Mouse (Mus musculus) embryonic facial prominence, embryonic 14.5 days (tissue): ENCODE data around the gene Smim24. TPM values are rescaled to one million over a fixed set of nuclear protein-coding genes. Genes with fewer than 3 reads are reported as not detected.

Experiments
- ATAC-seq: fragments of 200-750 bp; cut with Nextera tagmentation; 2 replicates; pipeline ENCODE4 v1.8.0; 2017; ENCODE audit warnings: low read depth, moderate number of reproducible peaks, moderate TSS enrichment
- DNase-seq: peaks from one replicate; pipeline ENCODE4 v3.0.0-alpha.2; 2015; ENCODE audit warnings: low spot score
- H3K27ac ChIP-seq: fragments of 300-500 bp; sonication (generic); replicated peaks from 2 replicates; pipeline ENCODE4 v1.5.1; 2014; ENCODE audit warnings: low read depth, mild to moderate bottlenecking, low read length, moderate library complexity
- H3K27me3 ChIP-seq: fragments of 300-500 bp; sonication (generic); replicated peaks from 2 replicates; pipeline ENCODE4 v1.6.1; 2014; ENCODE audit warnings: low read length; ENCODE audit not compliant: control insufficient read depth, insufficient read depth
- H3K36me3 ChIP-seq: fragments of 300-500 bp; sonication (generic); 2 replicates; pipeline ENCODE4 v1.6.1; 2014; ENCODE audit warnings: low read length, mixed read lengths; ENCODE audit not compliant: control insufficient read depth, insufficient read depth
- H3K4me1 ChIP-seq: fragments of 300-500 bp; sonication (generic); 2 replicates; pipeline ENCODE4 v1.6.1; 2014; ENCODE audit warnings: antibody characterized with exemption, low read length; ENCODE audit not compliant: control insufficient read depth, insufficient read depth
- H3K4me2 ChIP-seq: fragments of 300-500 bp; sonication (generic); 2 replicates; pipeline ENCODE4 v1.6.1; 2014; ENCODE audit warnings: low read depth, mild to moderate bottlenecking, low read length, moderate library complexity, mixed read lengths
- H3K4me3 ChIP-seq: fragments of 300-500 bp; sonication (generic); 2 replicates; pipeline ENCODE4 v1.5.1; 2014; ENCODE audit warnings: low read depth, mild to moderate bottlenecking, low read length
- H3K9ac ChIP-seq: fragments of 300-500 bp; sonication (generic); 2 replicates; pipeline ENCODE4 v1.6.1; 2014; ENCODE audit warnings: low read depth, mild to moderate bottlenecking, low read length, moderate library complexity, mixed read lengths
- H3K9me3 ChIP-seq: fragments of 300-500 bp; sonication (generic); 2 replicates; pipeline ENCODE4 v1.6.1; 2016; ENCODE audit warnings: low read length; ENCODE audit not compliant: control insufficient read depth
- WGBS: fragments of 180-500 bp; shearing (Covaris S2); extraction: QIAGEN DNeasy Blood & Tissue Kit; methylation state at CpG from one replicate; pipeline ENCODE4 v1.1.7; 2014; 5-methylcytosine and 5-hydroxymethylcytosine counted together
- polyA plus RNA-seq: library from polyadenylated mRNA; unstranded; fragments of >200 nt; fragmentation: Nextera tagmentation; extraction: Ambion mirVana; gene quantifications from 2 replicates; pipeline ENCODE4 v1.2.1, GENCODE M21; 2014

Gene Smim24
- polyA plus RNA-seq, 1 experiment from 2014 or later, result 3.9 TPM

DNA sequence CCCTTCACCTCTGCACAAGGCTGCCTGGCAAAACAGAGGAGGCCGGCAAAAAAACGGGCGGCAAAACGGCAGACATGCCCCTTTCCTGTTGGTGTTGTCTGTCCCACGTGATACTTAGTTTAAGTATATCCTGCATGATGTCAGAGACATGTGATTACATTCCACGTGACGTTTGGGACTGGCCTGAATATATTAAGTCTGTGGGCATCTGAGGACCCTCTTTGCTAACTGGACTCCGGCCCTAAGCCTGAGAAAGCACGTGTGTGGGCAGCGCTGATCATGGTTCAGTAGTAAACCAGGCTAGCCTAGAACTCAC, 8.3 kb downstream of the Smim24 start:
- Histone ChIP-seq H3K36me3 (peaks cover 83% of the 10 kb centered on the region), H3K4me2 (peak overlapping the region; percentile 23; the same call in 1 of the 2 replicates), H3K9ac (0 out of 2 replicates have a peak overlapping the region, but pooled peaks have one; percentile 21), H3K9me3 (no peaks in the 10 kb centered on the region), H3K27ac (peak overlapping the region; percentile 82), H3K27me3 (no peaks in the 10 kb centered on the region), H3K4me3 (no peak overlapping the region), H3K4me1 (peaks cover 23% of the 10 kb centered on the region)
- WGBS, result 39% methylated on average over 10 of the region's 10 CpGs
- DNase-seq (no peak), ATAC-seq (no peak)

GRCm38 (mm10) chr10:81401521-81402226, 8.8 kb downstream of the Smim24 start:
- H3K4me1 ChIP-seq, result peaks cover 24% of the 10 kb centered on the region

GRCm38 (mm10) chr10:81402227-81402765, 9.4 kb downstream of the Smim24 start:
- ATAC-seq (no peak), DNase-seq (no peak)
- 20% methylated on average over 7 of the region's 7 CpGs for WGBS
- Histone ChIP-seq H3K36me3 (peaks cover 84% of the 10 kb centered on the region), H3K9me3 (no peaks in the 10 kb centered on the region), H3K4me3 (no peak overlapping the region), H3K27ac (peak overlapping the region; percentile 82), H3K9ac (0 out of 2 replicates have a peak overlapping the region, but pooled peaks have one; percentile 47), H3K4me2 (peak overlapping the region; percentile 23), H3K4me1 (peaks cover 30% of the 10 kb centered on the region), H3K27me3 (no peaks in the 10 kb centered on the region)

More at GRCm38 (mm10) chr10:81401521-81402226, 8.8 kb downstream of the Smim24 start:
- Histone ChIP-seq H3K27me3 (no peaks in the 10 kb centered on the region), H3K4me3 (no peak overlapping the region; the same call in 1 of the 2 replicates), H3K4me2 (peak overlapping the region; percentile 23), H3K9ac (0 out of 2 replicates have a peak overlapping the region, but pooled peaks have one; percentile 47), H3K27ac (peak overlapping the region; percentile 82), H3K36me3 (peaks cover 84% of the 10 kb centered on the region), H3K9me3 (no peaks in the 10 kb centered on the region)
- 7% methylated on average over 18 of the region's 18 CpGs for WGBS
- ATAC-seq, result peak; percentile 90
- peak; percentile 96 for DNase-seq

- 67% methylated on average over 10 of the region's 10 CpGs for WGBS
- Histone ChIP-seq H3K36me3 (peaks cover 85% of the 10 kb centered on the region), H3K4me2 (no peak overlapping the region), H3K27me3 (no peaks in the 10 kb centered on the region), H3K9me3 (no peaks in the 10 kb centered on the region), H3K4me1 (peaks cover 42% of the 10 kb centered on the region), H3K9ac (peak overlapping the region; percentile 47; the same call in 1 of the 2 replicates), H3K4me3 (no peak overlapping the region), H3K27ac (peak overlapping the region; percentile 82)
- ATAC-seq, result no peak
- DNase-seq, result no peak
These were observed 10.7 kb downstream of the Smim24 start for GRCm38 (mm10) chr10:81403511-81403910.

DNA sequence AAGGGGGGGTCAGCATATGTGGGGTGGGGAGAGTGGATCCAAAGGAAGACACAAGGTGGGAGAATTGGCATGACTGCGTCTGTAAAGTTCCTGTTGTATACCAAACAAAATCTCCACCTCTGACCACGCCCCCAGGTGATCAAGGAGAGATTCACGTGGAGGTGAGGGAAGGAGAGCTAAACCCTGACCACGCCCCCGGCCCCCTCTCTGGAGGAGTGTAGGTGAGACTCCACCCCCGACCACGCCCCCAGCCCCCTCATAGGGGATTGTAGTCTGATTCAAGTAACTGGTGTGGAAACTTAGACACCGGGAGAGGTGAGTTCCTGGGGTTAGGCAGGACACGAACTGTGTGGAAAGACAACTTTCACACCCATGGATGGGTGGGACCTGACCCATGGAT, 11.2 kb downstream of the Smim24 start:
- Histone ChIP-seq H3K9ac (no peak overlapping the region), H3K4me1 (peaks cover 46% of the 10 kb centered on the region), H3K36me3 (peaks cover 87% of the 10 kb centered on the region), H3K27ac (no peak overlapping the region), H3K9me3 (no peaks in the 10 kb centered on the region), H3K4me3 (no peak overlapping the region), H3K27me3 (no peaks in the 10 kb centered on the region), H3K4me2 (no peak overlapping the region)
- WGBS, result 30% methylated on average over 6 of the region's 9 CpGs
- no peak for ATAC-seq
- DNase-seq, result no peak

GRCm38 (mm10) chr10:81404720-81405119, 11.9 kb downstream of the Smim24 start:
- Histone ChIP-seq H3K9me3 (no peaks in the 10 kb centered on the region), H3K4me3 (no peak overlapping the region), H3K9ac (no peak overlapping the region), H3K27me3 (no peaks in the 10 kb centered on the region), H3K4me2 (no peak overlapping the region), H3K36me3 (peaks cover 80% of the 10 kb centered on the region), H3K27ac (no peak overlapping the region), H3K4me1 (peaks cover 51% of the 10 kb centered on the region)
- no peak for DNase-seq
- no peak for ATAC-seq
- 60% methylated on average over 16 of the region's 18 CpGs for WGBS

DNA sequence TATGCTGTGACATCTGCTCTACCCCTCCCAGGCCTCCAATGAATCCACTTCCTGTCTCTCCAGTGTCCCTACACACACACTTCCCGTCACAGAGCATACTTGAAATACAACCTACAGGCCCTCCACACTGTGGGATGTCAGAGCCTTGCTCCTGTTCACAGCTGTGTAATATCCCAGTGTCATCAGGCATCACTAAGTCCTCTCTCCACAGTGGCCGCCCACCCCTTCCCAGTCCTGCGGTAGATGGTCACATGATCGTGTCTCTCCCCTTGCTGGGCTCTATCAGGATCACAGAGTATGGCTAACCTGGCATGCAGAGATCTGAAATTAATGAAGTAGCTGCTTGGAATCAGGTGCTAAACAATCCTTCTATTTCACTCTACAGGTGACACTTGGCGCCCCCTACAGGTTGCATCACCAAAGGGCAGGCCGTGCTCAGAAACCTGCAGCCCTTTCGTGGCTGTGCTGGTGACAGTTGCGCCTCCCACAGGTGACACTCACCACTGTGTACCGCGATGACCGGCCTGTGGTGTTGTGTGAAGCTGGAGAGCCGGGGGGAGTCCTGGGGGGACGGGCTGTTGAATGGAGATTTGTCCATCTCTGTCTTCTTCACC, 12.8 kb downstream of the Smim24 start:
- H3K36me3 ChIP-seq, result peaks cover 71% of the 10 kb centered on the region
- H3K4me1 ChIP-seq, result peaks cover 52% of the 10 kb centered on the region
- DNase-seq (no peak), ATAC-seq (no peak)
- 46% methylated on average over 13 of the region's 13 CpGs for WGBS
- no peaks in the 10 kb centered on the region for H3K27me3 ChIP-seq
- no peak overlapping the region for H3K4me3 ChIP-seq
- no peak overlapping the region for H3K4me2 ChIP-seq
- H3K9ac ChIP-seq, result no peak overlapping the region
- H3K9me3 ChIP-seq, result no peaks in the 10 kb centered on the region
- no peak overlapping the region for H3K27ac ChIP-seq

DNA sequence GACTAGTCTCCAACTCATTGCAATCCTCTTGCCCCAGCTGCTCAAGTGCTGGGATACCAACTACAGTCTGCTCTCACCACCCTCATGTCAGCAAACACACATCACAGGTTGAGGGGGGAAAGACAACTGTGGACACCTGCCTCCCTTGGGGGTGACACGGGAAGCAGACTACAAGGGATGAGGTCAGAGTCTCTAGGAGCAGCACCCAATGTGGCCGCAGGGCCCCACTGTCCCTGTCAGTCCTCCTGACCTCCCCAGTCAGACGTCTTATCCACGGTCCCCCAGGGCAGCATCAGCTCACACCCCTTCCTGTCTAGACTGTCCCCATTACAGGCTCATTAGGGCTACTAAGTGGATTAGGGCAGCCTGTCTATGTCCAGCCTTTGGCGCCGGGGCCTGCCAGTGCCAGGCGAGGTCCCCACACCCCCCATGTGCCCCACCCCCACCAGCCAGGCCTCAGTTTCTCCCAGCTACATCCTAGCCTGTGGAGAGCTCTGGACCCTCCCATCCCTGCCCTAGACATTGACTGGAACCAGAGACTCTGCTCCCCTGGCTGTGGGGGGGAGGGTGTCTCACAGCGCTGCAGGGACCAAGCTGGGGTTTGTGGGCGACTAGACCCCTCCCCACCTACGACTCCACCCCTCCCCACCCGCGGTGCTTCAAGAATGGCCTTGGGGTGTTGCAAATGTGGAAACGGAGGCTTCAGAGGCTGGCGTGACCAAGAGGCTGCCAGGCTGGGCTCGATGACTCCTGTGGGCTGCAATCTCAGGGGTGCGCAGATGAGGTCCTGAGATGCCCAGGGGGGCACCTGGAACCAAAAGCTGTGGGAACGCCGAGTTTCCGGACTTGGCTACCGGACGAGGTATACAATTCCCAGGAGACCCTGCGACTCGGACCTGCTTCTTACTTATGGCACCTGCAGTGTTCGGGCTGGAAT, 13.9 kb downstream of the Smim24 start:
- peak overlapping the region; percentile 41; the same call in 1 of the 2 replicates for H3K9ac ChIP-seq
- H3K9me3 ChIP-seq, result no peaks in the 10 kb centered on the region
- peak overlapping the region; percentile 9; the same call in 1 of the 2 replicates for H3K4me3 ChIP-seq
- WGBS, result 29% methylated on average over 17 of the region's 24 CpGs
- ATAC-seq (no peak), DNase-seq (no peak)
- peaks cover 51% of the 10 kb centered on the region for H3K4me1 ChIP-seq
- H3K27me3 ChIP-seq, result no peaks in the 10 kb centered on the region
- H3K4me2 ChIP-seq, result peak overlapping the region; percentile 41
- peaks cover 64% of the 10 kb centered on the region for H3K36me3 ChIP-seq
- no peak overlapping the region for H3K27ac ChIP-seq
